Mouse (Mus musculus): Measurements from ENCODE around the gene Ralgps1.

The Ralgps1 gene

GRCm38 (mm10) chr2:33244880-33245279, 126.4 kb downstream of the Ralgps1 start:
- DNase-seq (ENCODE audit: low spot score in 2 of 2) = no peak

DNA sequence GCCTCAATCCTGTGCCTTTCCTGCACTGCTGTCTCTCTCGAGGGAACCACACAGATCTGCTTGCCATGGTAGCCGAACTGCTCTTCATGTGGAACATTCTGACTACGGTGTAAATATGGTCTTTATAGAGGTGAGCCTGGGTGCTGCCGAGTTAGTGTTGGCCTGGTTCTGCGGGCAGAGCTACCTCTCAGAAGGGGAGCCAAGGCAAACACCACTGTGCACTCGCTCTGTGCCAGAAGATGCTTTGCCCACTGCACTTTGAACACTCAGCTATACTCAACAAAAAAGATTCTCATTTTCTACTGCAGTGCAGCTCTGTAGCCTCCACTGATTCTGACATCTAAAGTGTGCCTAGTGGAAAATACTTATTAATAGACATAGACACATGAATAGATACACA, 133.7 kb downstream of the Ralgps1 start:
- no peak for DNase-seq (ENCODE audit: low spot score in 2 of 2)

- no peak for DNase-seq (ENCODE audit: low spot score in 2 of 2)
Measured at GRCm38 (mm10) chr2:33234848-33235247, 136.4 kb downstream of the Ralgps1 start.

DNA sequence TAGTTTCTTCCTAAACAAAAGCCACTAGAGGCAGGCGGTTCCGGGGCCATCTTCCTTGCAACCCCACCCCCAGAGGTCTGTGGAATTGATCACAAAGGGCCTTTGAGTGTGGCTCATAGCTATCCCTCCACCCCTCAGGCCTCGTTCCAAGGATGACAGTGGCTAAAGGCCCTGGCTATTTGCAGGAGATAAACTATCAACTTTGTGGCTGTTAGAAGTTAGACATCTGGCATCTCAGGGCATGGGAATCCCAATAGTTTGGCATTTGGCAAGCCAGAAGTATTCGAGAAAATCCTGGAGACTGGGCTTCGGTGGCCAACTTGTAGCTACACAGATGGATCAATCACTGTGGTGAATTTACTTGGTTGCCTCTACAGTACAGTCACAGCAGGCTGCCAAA, 137.4 kb downstream of the Ralgps1 start:
- DNase-seq (ENCODE audit: low spot score in 2 of 2) = no peak

- DNase-seq (ENCODE audit: low spot score in 2 of 2) = no peak
Measured at GRCm38 (mm10) chr2:33232782-33233570, 138.3 kb downstream of the Ralgps1 start.

DNA sequence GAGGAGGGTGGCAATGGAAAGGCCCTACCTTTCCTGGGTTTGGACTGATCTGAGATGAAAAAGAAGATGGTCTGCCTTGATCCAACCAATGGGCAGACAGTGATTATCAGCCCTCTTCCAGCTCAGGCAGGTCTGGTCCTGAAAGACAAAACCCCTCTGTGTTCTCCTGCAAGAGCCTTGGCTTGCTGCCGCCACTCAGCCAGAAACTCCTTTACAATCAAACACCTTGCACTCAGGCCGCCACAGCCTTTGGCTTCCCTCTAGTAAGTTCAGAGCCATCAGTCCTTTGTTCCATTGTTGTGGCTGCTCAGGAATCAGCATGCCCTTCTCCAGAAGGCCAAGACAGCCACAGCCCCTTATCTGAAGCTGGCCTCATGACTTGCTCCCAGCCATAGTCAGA, 139.5 kb downstream of the Ralgps1 start:
- no peak for DNase-seq (ENCODE audit: low spot score in 2 of 2)

DNA sequence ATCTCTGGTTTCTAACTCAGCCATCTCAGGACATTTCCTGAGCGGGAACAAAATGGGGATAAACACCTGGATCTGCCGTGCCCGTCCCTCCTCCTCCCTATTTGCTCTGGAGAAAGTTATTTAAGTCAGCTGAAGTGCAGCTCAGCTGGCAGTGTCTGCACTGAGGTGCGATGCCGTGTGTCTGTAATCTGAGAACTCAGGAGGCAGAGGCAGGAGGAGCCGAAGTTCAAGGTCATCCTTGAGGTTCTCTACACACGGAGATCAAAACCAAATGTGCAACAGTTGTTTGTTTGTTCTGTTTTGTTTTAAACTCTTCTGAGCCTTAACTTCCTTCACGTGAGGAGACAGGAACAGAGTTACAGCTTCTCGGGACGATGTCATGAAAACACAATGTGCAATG, 140.6 kb downstream of the Ralgps1 start:
- DNase-seq (ENCODE audit: low spot score in 2 of 2) = no peak

- DNase-seq (ENCODE audit: low spot score in 2 of 2) = no peak
Measured at GRCm38 (mm10) chr2:33228551-33228950, 142.7 kb downstream of the Ralgps1 start.

GRCm38 (mm10) chr2:33228077-33228476, 143.2 kb downstream of the Ralgps1 start:
- no peak for DNase-seq (ENCODE audit: low spot score in 2 of 2)

GRCm38 (mm10) chr2:33225921-33226320, 145.4 kb downstream of the Ralgps1 start:
- DNase-seq (ENCODE audit: low spot score in 2 of 2) = no peak

- DNase-seq (ENCODE audit: low spot score in 2 of 2) = no peak
Measured at GRCm38 (mm10) chr2:33223656-33224358, 147.5 kb downstream of the Ralgps1 start.

GRCm38 (mm10) chr2:33222480-33222879, 148.8 kb downstream of the Ralgps1 start:
- DNase-seq (ENCODE audit: low spot score in 2 of 2) = no peak

DNA sequence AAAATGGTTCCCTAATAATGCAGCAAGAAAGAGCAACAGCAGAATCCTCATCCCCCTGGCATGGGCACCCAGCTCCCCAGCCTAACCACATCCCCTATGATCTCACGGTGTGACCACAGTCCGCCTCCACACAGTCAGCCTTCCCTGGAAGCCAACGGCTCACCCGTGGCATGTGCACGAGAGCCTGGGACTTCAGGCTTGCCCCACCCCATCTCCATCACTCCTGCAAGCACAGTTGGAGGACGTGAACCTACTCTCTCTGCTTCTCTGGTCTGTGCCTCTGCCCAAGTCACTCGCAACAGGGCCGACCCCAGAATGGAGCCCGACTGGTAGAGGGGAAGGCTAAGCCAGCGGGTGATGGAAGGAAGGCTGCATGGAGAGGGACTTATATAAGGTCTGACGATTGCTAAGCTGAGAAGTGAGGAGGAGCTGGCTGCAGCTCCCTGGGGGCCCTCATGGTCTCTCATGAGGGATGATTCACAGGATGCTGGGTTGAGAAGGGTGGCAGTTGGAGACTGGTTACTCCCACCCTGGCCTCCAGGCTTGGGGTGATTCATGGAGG, 149.9 kb downstream of the Ralgps1 start:
- DNase-seq (ENCODE audit: low spot score in 2 of 2) = peak in 1 of 2 experiments; percentile 65

DNA sequence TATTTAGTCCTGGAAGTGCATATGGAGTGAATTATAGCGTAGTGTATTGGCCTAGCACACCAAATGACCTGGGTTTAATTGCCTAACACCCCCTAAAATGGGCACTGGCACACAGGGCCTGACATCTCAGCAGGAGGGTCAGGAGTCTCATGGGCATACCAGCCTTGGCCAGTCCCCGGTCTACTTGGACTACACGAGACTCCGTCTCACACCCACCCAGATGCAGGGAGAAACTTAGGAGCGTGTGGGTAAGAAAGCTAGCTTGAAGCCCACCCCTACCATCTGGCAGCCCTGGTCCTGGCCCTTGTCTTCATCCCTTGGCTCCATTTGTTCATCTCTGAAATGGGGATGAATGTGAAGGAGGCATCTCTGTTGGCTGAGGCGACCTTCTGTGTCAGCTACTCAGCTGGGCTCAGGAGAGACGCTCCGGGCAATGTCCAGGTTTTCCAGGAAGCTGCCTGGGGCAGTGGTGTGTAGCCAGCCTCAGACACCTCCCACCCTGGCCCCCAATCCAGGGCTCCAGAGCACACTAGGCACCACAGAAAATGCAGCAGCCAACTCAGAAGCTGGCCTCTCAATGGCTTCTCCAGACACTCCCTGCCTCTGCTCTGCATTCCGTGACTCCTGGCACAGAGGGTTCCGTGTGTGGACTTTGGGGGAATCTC, 150.5 kb downstream of the Ralgps1 start:
- DNase-seq (ENCODE audit: low spot score in 2 of 2) = no peak

- DNase-seq (ENCODE audit: low spot score in 2 of 2) = no peak
Measured at GRCm38 (mm10) chr2:33220246-33220645, 151.0 kb downstream of the Ralgps1 start.

GRCm38 (mm10) chr2:33219637-33220036, 151.6 kb downstream of the Ralgps1 start:
- DNase-seq (ENCODE audit: low spot score in 2 of 2) = no peak

- no peak for DNase-seq (ENCODE audit: low spot score in 2 of 2)
Measured at GRCm38 (mm10) chr2:33218903-33219625, 152.2 kb downstream of the Ralgps1 start.

GRCm38 (mm10) chr2:33217425-33217794, 153.9 kb downstream of the Ralgps1 start:
- no peak for DNase-seq (ENCODE audit: low spot score in 2 of 2)

GRCm38 (mm10) chr2:33216645-33217424, 154.5 kb downstream of the Ralgps1 start:
- no peak for DNase-seq (ENCODE audit: low spot score in 2 of 2)

DNA sequence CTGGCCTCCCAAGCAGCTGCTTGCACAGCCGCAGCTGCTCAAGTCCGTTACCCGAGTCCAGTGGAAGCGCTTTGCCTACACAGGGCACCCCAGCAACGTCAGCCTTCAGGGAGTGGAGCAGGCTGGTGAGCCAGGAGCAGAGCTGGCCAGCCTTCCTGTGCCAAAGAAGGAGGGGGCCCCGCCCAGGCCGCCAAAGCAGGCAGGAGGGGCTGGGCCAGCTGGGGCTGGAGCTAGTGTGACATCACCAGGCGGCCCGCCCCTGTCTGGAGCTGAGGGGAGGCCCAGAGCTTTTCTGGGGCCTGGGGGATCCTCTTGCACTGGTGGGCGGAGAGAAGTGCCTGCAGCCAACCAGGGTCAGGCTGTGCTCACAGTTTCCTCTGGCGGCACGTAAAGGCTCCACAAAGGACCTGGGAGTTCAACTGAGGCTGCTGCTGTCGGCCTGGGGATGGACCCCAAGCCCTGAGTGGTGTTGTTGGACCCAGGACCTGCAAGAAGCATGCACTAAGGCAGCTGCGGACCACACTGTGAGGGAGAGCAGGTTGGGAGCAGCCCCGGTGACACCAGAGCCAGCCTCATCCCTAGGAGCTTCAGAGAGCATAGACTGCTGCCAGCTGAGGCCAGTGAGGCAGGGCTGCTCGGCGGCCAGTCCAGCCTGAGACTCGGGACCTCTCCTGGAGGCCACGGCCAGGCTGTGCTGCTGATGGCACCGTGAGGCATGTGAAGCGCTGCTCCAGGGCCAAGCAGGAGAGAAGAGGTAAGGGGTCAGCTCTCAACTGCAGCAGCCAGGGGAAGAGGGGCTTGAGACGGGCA, 155.4 kb downstream of the Ralgps1 start, which contains the start of gene Angptl2:
TSS of gene Angptl2 (plus strand) at position 370 of the 810 bp plus-strand sequence.
- peak; percentile 57 to 76 for DNase-seq (ENCODE audit: low spot score in 2 of 2)
